Mouse (Mus musculus) layer of hippocampus, adult 2 months (tissue): ENCODE measurements at regions not wholly inside any gene's neighbourhood (a gene's known extent, or its start where the extent isn't known, plus 50 kb on each side); places are given as distances from the start of the nearest gene placed in this dataset.

ENCODE experiments used
- DNase-seq, 2 experiments: peaks; one replicate each; pipeline ENCODE4 v3.0.0; 2022; ENCODE audit warnings: low spot score in 2 of 2
- H3K27ac ChIP-seq: fragments of 200-600 bp; 2 replicates; pipeline ENCODE4 v1.8.1; 2022
- H3K4me3 ChIP-seq: fragments of 200-600 bp; 2 replicates; pipeline ENCODE4 v1.8.1; 2022; ENCODE audit warnings: mild to moderate bottlenecking
- CTCF ChIP-seq: fragments of 200-600 bp; conservative IDR thresholded peaks from 2 replicates; pipeline ENCODE4 v1.8.1; 2022; ENCODE audit warnings: antibody characterized with exemption, mild to moderate bottlenecking, moderate library complexity
- microRNA-seq, 2 experiments: library from miRNA; unstranded; fragments of <30 nt; microRNA quantifications; one replicate each; pipeline ENCODE4 v1.2.0; 2021

DNA sequence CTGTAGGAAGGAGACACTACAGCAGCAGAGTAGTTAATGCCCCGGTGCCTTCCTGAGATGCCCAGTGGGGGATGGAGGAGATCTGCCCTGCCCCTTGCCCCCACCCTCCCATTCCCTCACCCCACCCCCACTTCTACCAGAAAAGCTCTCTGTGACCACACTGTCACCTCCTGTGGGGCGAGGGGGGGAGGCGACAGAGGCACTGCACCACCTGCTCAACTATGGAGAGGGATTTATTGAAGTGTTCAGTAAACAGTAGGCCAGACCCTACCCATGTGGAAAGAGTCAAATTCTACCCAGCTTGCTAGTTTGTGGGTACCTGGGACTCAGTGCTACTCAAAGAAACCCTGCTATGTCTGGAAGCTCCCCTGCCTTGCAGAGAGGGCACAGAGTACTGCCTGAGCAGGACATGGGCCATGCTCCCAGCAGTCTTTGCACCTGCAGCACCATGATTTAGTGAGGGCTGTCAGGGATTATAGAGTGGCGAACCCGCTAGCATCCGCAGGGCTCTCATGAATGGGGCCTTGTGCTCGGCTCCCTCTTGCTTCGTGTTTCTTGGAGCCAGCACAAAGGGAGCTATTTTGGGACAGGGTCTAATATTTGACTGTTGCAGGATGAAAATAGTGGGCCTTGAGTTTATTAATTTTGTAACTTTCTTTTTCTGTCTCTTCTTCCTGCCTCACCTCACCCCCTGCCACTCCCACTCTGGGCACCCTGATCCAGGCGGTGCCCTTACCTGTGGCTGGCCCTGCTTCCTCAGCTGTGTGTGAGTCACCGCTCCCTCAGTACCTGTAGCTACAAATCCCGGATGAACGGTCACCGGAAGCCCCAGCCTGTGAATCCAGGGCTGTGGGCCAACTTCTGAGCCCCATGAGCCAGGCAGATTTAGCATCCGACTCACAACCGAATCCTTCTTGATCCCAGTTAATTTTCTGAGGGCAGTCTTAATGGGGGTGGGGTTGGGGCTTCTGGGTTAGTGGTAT, 218.2 kb downstream of the Cdc5l start:
- no peak for DNase-seq
- no peak for TF ChIP-seq CTCF
- Histone ChIP-seq H3K4me3 (no peak overlapping the region), H3K27ac (no peak overlapping the region)

DNA sequence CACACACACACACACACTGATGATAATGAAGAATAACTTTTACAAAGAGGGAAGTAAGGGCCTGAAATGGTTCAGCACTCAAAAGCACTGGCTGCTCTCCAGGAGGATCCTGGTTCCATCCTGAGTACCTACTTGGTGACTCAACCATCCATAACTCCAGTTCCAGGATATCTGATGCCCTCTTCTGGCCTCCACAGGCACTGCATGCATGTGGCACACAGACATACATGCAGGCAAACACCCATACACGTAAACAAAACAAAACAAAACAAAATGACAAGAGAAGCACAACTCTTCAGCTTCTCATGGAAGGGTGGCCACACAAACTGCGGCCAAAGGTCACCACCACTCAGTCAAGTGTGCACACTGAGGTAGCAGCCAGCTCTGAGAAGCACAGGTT, 222.6 kb downstream of the Cdc5l start:
- H3K27ac ChIP-seq = no peak overlapping the region
- TF ChIP-seq CTCF = peak; percentile 59
- no peak overlapping the region for H3K4me3 ChIP-seq
- DNase-seq = no peak

DNA sequence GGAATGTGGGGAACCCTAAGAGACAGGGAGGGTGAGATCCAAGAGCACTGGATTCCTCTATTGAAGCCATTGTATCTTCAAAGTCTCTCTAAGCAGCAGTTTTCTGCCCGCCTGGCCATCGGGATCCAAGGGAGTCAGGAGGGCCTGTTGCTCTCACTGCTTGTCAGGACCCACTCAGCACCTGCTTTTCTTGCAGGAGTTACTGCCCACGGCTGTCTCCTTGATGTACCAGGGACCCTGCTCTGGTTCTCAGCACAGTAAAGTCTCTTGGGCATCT, 224.2 kb downstream of the Cdc5l start:
- DNase-seq = no peak
- Histone ChIP-seq H3K4me3 (no peak overlapping the region), H3K27ac (peak overlapping the region; percentile 61; the same call in 1 of the 2 replicates)
- no peak for TF ChIP-seq CTCF

DNA sequence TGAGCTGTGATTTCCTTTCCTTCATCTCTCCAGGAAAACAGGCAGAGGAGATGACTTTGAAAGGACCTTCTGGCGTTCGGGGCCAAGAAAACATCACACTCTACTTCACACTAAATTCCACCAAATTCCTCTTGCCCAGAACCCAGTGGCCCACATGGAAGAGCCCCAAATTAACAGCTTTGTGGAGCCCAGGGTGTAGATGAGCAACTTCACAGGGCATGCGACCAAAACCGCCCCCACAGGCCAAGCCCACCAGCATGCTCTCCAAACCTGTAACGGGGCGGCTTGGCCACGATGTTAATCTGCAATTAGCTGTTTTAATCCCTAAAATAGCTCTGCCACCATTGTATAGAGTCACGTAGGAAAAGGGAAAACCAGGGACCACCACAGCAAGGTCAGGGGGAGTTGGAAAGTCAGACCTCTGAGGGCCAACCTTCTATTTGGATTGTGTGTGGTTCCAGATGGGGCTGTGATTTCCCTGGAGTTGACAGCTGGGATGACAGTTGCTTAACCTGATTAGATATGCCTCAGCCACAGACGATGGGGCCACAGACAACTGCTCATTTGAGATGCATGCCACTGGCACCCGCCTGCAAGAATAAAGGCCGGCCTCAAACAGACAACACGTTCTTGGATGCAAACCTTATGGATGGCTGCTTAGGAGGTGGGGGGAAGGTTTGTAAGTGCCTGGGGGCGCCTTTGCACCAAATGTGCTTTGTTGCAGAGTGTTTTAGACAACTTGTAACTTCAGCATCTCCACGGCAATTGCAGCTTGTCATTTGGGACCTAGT, 224.7 kb downstream of the Cdc5l start:
- peak; percentile 23 to 45 for DNase-seq
- TF ChIP-seq CTCF = no peak
- no peak overlapping the region for H3K4me3 ChIP-seq
- peak overlapping the region; percentile 61 for H3K27ac ChIP-seq

DNA sequence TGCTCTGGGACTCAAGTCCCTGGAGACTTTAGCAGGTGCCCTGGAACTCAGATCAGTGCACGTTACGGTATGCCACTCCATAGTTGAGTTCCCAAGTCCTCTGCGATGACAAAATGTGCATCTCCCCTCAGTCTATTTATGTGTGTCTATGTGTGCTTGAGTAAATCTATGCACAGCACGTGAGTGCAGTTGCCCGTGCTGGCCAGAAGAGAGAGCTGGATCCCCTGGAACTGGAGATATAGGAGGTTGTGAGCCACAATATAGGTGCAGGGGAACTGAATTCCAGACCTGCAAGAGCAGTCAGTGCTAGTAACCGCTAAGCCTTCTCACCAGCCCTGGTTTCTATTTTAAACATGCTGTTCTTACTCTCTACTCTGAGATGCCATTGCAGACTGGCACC, 237.8 kb downstream of the Cdc5l start:
- peak; percentile 32 for TF ChIP-seq CTCF
- DNase-seq = no peak
- H3K27ac ChIP-seq = no peak overlapping the region
- no peak overlapping the region for H3K4me3 ChIP-seq

DNA sequence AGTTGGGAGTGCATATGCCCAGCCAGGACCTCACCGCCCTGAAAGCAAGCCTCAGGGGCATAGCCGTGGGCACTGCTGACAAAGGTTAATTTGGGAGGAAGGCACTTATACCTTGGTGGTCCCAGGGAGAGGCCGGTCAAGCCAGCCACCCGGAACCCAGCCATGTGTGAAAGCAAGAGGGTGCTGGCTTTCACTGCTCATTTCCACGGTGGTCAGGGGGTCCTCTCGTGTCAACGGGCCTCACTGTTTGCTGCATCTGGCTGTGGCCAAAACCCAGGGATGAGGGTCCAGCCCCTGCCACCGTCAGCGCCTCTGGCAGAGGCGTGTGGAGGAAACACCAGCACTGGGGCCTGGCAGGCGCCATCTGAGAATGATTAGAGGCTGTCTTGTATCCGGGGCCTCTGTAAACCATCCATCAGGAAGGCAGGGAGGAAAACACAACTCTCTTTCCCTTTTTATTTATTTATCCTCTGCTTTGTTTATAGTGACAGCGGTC, 238.7 kb downstream of the Cdc5l start:
- DNase-seq = no peak
- H3K4me3 ChIP-seq = no peak overlapping the region
- peak overlapping the region; percentile 89 for H3K27ac ChIP-seq

DNA sequence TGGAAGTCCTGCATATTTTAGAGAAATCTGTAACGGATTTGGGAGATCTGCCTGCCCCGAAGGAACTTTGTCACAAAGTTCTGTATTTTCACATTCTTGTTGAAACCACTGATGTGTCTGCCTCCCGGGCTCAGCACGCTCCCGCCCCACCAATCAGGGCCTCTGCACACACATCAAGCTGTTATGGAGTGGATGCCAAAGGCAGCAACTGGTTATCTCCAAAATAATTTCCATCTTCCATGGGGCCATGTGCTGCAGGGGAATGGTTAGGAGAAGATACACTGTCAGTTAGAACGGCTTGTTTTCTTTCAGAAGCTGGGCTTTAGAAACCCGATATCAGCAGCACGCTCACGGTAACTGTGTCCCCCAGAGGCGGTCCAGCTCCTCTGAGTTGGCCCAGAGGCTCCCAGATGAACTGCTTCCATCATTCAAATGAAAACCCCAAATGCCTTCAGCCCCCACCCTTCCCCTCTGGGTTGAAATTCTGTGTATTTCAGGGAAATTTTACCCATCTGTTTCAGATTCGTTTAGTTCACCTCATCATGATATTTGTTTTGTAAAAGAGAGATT, 240.0 kb downstream of the Cdc5l start:
- Histone ChIP-seq H3K4me3 (no peak overlapping the region), H3K27ac (peak overlapping the region; percentile 89)
- DNase-seq = peak; percentile 64 to 71
- TF ChIP-seq CTCF = no peak; the same call in 1 of the 2 replicates

More for the DNA sequence above, 238.7 kb downstream of the Cdc5l start:
- TF ChIP-seq CTCF = no peak

DNA sequence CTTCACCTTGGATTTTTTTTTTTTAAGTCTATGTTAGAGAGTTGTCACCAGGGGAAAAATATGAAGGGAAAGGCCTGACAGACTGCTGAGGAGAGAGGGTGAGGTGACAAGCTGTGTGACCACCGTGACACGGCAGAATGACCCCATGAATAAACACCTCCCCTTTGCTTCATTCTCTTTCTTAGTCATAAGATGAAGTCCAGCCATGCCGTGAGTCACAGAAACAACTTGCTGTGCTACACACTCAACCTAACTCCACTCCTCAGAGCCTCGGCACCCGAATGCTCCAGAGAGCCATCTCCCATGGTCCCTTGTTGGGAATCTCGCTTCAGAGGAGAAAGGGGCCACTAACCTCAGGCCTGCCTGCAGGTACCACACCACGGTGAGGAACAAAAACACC, 246.1 kb downstream of the Cdc5l start:
- DNase-seq = no peak
- TF ChIP-seq CTCF = no peak
- no peak overlapping the region for H3K4me3 ChIP-seq
- H3K27ac ChIP-seq = no peak overlapping the region

DNA sequence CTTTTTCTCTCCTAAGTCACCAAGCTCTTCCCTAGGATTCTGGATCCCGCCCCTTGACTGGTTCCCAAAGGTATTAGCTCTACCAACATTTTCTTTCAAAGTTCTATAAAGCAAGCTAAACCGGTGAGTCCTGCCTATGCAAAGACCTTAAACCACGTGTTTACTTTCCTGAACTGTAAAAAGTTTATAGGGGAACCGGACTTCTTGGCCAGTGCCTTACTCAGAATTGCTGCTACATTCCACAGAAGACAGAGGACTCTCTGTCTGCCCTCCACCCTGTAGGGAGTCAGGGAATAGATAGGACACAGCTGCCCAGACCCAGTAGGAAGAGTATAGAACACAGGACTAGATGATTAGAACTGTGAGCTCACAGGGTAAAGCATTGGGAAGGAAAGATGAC, 257.2 kb downstream of the Cdc5l start:
- Histone ChIP-seq H3K27ac (no peak overlapping the region), H3K4me3 (no peak overlapping the region)
- no peak for TF ChIP-seq CTCF
- no peak for DNase-seq

DNA sequence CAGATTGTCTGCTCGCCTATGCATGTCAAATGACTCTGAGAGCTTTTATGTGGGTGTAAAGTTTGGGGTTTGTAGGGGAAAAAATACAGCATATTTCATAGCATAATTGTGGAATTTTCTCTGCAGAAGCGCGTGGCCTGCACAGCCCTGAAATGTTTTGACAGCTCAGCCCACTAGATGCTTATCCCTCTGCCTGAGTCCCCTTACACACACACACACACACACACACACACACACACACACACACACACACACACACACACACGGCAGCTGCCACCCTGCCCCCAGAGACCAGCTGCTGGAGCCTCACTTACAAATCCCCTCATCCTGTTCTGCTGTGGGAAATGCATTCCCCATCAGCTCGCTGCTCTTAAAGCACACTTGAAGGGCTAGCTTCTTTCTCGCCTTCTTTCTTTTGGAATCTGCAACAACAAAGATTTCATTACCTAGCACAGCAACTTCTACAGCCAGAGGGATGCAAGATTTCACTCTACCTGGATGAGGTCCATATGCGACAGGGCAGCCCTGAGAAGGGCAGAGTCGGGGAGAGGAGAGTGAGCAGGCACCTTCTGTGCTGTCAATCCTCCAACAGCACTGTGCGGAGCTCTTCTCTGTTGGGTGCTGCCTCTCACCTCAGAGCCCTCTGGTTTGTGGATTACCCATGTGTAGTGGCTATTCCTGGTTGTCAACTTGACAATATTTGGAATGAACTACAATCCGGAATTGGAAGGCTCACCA, 264.1 kb downstream of the Cdc5l start:
- Histone ChIP-seq H3K27ac (peak overlapping the region; percentile 91), H3K4me3 (no peak overlapping the region; the same call in 1 of the 2 replicates)
- no peak for TF ChIP-seq CTCF
- peak; percentile 63 to 73 for DNase-seq

Small RNAs in the stretch of these regions (microRNA-seq; reads per million reads assigned to microRNA genes)
- 0 reads per million in 2 experiments for gene Gm24979
